Mouse (Mus musculus): ENCODE results near the gene Iqsec1.

Gene Iqsec1

DNA sequence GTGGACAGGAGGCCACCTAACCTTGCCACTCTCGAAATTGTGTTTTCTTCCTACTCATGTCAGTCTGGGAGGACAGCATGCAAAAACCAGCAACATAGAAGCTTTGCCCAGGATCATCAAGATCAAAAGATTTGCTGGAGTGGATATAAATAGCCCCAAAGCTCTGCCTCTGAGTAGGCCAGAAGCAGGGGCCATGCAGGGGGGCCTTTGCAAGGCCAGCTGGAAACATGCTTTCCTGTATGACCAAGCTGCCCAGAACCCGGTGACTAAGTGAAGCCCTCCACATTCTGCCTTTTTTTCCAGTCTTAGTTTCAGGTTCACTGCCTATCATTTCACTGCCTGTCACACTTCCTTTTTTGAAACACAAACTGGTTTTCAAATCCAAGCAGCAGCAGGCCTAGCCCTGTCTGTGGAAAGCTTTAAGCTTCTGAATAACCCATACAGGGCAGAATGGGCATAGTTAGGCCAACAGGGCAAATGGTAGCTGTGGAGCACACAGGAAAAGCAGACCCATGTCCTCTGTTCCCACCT lies 19.1 kb downstream of the Iqsec1 start:
- DNase-seq (ENCODE audit: low read depth, low spot score): no peak

DNA sequence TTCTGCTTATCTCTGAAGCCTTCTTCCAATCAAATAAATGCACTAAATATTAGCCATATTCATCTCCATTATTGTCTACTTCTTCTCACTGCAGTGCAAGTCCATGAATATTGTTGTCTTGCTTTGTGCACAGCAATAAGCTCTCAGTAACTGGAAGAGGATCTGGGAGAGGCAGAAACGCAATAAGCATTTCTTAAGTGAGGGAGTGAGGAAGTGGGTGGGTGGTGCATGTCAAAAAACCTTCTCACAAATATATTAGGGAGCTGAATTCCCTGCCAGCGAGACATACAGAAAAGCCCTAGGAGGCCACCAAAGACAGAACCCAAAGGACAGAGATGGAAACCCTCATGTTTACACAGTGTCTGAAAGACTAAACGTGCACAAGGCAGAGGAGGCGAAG lies 35.1 kb downstream of the Iqsec1 start:
- DNase-seq (ENCODE audit: low read depth, low spot score): no peak

DNA sequence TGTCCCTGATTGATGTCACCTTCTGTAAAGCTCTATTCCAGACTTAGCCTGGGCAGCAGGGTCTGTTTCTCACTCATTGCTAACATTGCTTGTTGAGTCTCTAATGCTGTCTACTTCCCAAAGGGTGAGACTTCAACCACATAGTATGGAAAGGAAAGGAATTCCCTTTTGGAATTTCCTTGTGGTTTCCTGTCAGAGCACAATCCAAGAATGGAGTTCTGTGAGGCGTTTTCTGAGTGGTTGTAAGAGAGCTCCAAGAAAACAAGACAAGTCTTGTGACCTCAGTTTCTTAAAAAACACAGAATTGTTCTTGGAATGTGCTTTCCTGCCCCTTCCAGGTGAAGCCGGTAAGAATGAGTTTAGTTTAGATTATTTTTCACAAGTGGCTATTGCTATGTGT lies 37.5 kb downstream of the Iqsec1 start:
- DNase-seq (ENCODE audit: low read depth, low spot score): no peak

DNA sequence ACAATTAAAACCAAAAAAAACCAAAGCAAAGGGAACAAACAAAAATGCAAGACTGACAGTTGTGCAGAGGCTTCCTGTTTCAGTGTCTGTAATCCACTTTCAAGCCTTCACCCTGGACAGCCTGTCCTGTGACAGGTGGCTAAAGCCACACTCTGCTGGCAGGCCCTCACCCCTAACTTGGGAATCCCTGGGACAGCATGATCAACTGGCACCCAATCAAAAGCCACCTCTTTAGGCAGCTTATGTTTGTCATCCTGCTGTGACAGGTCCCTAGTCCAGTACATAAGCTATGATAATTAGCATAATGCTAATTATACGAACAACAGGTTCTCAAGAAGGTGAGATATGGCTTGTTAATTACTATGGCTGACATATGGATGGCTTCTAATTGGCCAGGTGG lies 40.4 kb downstream of the Iqsec1 start:
- no peak for DNase-seq (ENCODE audit: low read depth, low spot score)

DNA sequence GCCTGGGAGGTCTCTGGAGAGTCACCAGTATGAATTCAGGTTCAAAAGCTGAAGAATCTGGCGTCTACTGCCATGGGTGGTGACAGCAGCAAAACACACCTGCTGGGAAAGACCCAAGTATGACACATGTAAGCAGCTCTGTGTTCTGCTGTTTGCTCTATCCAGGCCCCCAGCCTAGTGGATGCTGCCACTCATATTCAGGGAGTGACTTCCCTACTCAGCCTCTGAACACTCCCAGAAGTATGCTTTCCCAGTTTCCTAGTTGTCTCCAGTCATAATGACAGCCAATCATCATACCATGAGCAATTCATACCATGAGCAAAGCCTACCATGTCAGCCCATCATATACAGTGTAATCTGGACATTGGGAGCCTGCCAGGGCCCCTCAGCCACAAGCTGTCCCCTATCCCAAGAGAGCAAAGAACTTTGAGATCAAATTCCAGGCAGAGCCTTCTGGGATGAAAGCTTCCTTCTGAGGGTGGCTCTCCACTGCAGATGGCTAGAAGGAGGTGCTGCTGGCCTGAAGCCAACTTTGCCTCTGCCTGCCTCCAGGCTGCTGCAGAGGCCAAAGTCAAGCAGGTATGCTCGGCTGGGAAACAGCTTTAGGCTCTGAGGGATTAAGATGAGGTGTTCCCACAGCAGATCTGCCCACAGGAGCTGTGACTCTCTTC lies 42.8 kb downstream of the Iqsec1 start:
- DNase-seq (ENCODE audit: low read depth, low spot score): no peak

DNA sequence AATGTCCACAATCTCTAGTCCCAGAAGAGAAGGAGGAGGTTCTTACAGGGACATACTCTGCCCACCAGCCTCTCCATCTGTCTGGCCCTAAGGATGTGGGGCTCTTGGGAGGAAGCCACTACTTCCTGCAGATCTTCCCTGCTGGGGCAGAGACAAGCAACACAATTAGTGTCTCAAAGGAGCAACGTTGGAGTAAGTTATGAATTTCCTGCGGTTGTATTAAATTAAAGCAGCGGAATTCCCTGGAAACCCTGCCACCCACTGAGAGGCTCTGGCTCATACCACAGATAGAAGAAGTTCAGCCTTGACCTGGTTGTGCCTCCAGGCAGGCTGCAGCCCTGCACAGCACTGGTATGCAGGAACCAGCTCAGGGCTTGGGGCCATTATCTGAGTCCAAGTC lies 47.2 kb downstream of the Iqsec1 start:
- DNase-seq (ENCODE audit: low read depth, low spot score): no peak

DNA sequence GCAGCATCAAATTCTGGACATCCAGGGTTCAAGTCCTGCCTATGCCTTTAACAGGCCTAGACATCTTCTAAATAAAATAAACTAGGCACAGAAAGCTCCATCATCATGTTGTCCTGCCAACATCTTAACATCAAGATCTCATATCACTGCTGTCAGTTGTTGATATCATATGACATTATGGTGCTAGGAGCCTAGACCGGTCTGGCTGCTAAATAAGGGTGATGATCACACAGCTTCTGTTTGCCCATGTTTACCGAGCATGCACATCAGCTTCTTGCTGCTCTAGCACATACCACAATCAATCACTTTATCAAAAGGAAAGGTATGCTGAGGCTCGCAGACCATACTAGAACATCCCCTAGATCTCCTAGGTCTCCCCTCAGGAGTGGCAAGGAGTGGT lies 54.8 kb downstream of the Iqsec1 start:
- DNase-seq (ENCODE audit: low read depth, low spot score): no peak

DNA sequence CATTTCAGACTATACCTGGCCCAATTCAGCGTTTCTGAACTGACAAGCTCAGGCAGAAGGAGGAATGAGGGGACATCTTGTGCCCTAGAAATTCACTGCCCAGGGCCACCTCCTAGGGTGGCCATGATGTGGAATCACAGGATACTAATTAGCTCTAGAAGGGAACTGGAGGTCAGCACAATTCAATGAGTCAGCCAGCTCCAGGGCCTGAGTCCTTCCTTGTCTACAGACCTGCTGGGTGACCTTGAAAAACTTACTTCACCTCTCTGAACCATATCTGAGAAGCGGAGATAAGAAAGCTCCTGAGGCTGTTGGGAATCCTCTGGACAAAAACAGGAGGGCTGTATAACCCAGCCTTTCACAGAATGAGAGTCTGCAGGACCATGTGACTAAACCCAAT lies 59.7 kb downstream of the Iqsec1 start:
- no peak for DNase-seq (ENCODE audit: low read depth, low spot score)

DNA sequence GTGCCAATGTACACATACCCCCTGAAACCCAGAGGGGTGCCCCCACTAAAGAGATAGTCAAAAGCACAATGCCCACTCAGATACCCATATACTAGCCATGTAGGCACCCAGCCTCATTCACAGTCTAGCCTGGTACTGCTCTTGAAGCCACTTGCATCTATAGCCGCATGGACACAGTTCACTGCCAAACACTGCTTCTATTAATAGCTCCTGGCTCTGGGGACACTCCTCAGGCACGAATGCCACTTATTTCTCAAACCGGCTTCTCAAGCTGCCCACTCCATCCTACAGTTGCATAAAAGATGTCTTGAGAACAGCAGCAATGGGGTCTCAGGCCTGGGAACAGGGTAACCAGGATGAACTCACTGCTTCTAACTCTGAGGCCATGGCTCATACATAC lies 63.0 kb downstream of the Iqsec1 start:
- no peak for DNase-seq (ENCODE audit: low read depth, low spot score)

DNA sequence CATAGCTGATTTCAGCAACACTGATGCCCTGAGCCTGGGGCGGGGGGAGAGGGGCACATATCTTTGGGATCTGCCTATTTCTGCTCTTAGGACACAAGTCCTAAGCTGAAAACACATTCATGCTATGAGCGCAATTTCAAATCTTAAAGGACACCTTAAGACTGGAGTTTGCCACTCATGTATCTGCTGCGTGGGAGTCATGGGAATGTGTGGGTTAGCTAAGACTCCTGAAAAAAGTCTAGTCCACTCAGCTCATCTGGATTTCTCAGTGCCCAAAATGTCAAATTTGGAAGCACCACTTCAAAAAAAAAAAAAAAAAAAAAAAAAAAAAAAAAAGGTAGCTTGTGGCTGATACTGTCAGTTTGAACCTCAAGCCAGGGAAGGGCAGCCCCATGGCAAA lies 63.7 kb downstream of the Iqsec1 start:
- DNase-seq (ENCODE audit: low read depth, low spot score): no peak

DNA sequence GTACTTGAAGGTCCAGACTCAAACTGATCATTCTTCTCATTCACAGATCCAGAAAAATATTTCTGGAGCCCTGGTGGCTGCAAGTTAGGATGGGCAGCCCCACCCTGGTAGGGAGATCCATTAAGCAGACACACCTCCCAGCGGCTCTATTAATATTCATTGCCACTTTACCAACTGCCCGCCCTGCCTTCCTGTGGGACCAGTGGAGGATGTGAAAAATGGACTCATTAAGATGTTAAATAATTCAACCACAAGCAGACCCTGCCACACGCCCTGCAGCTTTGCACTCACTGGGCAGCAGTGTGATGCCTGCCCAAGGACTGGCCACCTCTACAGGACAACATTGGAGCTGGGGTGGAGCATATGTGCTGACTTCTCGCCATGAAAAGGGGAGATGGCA lies 64.1 kb downstream of the Iqsec1 start:
- peak; percentile 44 for DNase-seq (ENCODE audit: low read depth, low spot score)

DNA sequence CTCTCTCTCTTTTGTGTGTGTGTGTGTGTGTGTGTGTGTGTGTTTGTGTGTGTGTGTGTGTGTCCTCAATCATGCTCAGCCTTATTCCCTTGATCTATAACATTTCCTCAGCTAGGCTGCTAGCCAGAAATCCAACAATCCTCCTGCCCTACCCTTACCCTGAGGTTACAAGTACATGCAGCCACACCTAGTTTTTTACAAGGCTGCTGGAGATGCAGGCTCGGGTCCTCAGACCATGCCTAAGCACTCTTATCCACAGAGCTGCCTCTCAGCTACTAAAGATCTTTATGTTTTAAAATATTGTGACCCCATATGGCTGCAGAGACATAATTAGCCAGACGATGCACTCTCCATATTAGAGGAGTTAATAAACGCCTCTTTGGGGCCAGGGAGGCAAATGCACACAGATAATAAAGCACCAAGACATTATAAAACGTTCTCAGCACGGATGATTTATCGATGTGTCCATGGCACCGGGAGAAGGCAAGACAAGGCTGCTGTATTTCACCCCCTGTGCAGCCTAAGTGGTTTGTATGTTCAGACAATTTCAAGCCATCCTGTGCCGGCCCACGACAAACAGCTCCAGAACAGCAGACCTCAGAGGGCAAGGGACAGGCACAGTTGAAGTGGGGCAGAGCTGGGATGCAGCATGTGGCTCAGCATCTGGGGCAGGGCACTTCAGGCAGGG lies 67.1 kb downstream of the Iqsec1 start:
- DNase-seq (ENCODE audit: low read depth, low spot score): peak; percentile 39

DNA sequence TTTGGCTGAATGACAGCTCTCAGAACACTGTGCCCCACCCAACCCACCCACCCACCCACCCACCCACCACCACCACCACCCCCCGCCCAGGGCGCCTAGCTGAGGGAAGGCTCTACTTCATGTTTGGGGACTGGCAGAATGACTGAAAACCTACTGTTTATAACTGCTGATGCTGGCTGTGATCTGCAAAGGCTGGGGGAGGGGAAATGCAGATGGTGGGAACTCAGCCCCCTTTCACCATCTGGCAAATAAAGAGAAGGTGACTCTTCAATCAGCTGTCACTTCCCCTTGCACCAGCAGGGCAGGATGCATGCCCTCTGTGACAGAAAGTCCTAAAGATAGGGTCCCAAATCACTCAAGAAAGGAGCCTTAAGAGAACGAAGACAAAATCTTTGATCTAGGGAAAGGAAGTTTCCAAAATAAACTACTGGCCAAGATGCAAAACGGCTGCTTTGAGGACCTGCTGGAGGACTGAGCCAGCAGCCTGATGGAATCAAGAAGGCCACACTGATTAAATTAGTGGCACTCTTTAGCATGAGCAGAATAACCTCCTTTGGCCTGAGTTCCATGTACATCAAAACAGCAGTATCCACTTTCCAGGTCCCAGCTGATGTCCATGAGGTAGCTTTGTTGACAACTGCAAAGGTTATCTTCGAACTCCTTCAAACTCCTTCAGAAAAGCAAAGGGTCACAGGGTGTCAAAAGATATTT lies 67.8 kb downstream of the Iqsec1 start:
- peak; percentile 48 for DNase-seq (ENCODE audit: low read depth, low spot score)

DNA sequence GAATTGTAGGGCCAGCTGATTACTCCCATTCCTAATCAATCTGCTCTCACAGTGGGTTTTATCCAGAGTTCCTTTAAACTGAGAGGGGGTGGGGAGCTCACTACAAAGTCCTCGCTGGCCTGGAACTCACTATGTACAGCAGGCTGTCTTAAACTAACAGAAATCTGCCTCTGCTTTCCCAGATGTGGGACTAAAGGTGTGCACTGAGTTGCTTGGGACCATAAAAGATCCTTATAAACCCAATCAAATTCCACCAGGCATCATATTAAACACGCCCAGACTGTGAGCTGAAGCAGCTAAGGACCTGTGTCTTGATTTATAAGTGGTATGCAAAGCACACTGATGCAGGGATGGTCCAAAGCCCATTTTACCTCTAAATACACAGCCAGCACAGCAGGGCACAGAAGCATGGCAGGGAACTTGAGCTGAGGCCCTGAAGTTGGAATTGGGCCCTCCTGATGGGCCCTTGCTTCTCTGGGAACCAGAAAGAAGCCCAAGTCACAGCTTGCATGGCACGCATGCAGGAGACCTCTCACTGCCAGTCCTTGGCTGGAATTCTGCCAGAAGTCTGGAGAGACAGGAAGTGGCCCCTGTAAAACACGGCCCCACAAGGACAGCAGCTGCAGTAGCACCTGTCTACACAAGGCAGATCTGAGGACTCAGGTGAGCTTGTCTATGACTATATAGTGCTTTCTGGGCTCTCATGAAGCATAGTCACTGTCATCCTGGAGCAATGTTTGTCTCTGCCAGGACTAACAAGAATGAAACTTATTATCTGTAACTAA lies 68.7 kb downstream of the Iqsec1 start:
- DNase-seq (ENCODE audit: low read depth, low spot score): no peak

DNA sequence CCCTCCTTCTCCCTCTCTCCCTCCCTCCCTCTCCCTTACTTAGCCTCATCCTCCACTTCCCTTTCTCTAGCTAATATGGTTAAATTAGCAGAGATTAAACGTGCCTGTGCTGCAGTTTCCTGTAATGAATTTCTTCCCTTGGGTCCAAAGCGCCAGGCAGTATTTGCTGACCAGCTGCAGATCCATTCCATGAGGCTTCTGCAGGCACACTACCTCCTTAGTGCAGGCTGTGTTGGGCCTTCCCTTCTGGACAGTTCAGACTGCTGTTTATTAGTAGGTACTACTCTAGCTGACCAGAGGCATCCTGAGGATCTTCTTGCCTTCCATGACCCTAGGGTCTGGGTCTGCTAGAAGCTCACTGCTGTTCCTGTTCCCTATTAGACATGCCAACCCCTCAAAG lies 72.9 kb downstream of the Iqsec1 start:
- no peak for DNase-seq (ENCODE audit: low read depth, low spot score)

DNA sequence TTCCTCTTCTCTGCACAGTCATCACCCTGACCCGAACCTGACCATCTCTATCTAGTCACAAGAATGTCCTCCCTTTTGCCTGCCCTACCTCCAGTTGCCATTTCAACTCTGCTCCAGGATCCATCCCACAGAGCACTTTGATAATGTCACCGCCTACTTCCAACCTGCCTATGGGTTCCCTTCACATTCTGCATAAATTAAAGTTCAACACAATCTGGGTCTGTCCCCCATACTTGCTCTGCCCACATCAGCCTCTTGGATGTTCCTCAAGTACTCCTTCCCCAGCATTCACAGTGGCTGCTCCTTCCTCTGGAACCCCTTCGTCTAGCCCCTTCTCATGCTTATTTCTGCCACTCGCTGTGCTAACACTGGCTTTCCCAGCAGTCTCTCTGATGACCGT lies 74.7 kb downstream of the Iqsec1 start:
- DNase-seq (ENCODE audit: low read depth, low spot score): no peak

DNA sequence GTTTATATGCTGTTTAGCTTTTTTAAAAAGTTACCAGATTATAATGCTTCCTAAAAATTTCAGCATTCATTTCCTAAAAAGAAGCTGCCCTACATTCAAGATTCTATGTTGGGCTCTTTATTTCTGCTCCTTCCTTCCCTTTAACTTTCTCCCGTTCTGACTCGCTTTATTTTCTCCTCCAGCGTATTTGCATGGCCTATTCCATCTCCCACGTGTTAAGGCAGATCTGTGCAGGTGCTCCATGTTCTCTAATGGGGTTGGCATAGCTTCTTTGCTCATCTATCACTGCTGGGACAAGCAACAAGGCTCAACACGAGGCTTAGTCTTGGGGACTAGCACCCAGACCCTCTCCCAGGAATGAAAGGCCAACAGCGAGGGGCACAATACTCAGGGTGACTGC lies 75.7 kb downstream of the Iqsec1 start:
- DNase-seq (ENCODE audit: low read depth, low spot score): no peak

DNA sequence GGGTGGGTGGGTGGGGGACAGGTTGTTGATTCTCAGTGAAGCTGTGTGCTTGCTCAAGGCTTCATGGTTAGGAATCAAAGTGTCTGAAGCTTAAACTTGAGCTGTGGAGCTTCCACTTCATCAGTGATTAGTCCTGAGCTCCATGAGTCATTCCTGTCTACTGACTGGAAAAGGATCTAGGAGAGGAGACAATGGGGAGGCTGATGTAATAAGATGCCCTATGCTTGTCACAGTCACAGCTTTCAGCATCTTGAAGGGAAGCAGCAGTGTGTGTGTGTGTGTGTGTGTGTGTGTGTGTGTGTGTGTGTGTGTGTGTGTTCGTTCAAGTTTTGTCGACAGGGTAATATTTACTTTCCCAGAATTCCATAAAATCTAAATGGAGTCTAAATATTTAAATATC lies 84.3 kb downstream of the Iqsec1 start:
- no peak for DNase-seq (ENCODE audit: low read depth, low spot score)

DNA sequence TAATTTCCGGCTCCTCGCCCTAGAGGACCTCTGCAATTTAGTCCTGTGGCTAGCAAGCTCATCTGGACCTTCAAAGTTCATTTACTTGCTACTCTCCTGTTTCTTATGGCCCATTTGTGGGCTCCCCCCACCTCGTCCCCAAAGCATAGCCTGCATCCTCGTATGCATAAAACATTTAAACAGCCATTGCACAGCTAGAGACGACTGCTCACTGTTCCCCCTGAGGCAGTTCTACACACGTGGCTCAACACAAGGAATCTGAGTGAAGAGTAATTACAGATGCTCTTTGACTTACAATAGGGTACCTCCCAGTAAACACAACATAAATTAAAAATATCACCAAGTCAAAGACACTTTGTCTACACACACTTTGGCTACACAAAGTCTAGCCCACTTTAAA lies 88.2 kb downstream of the Iqsec1 start:
- DNase-seq (ENCODE audit: low read depth, low spot score): no peak

DNA sequence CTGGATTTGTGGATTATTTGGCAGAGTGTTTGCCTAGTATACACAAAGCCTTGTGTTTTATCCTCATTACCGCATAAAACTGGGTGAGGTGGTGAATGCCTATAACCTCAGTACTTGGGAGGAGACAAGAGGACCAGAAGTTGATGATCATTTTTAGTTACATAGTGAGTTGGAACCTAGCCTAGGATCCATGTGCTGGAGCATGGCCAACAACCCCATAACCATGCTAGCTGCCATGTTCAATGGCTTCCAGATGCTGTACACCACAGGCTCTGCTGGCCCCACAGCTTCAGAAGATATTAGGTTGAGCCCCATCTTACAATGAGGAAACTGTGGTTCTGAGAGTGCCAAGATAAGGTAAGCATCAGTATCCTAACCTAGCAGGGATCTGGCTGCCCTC lies 89.2 kb downstream of the Iqsec1 start:
- DNase-seq (ENCODE audit: low read depth, low spot score): no peak

DNA sequence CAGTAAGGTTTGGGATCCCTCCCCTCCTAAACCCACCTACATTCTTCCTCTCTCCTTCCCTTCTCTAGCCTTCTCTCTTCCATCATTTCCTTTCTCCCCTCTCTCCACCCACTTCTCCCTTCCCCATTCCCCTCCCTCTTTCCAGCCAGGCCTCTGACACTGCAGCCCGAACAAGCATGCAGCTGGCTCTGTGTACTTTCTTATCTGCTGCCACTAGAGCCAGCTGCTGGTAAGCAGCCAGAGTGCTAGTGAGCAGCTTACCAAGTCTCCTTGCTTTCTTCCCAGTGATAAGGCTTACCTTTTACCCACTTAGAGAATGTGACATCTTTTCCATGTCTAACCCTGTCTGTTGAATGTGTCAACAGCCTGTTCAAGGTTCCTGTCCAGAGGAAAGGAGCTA lies 90.4 kb downstream of the Iqsec1 start:
- no peak for DNase-seq (ENCODE audit: low read depth, low spot score)

DNA sequence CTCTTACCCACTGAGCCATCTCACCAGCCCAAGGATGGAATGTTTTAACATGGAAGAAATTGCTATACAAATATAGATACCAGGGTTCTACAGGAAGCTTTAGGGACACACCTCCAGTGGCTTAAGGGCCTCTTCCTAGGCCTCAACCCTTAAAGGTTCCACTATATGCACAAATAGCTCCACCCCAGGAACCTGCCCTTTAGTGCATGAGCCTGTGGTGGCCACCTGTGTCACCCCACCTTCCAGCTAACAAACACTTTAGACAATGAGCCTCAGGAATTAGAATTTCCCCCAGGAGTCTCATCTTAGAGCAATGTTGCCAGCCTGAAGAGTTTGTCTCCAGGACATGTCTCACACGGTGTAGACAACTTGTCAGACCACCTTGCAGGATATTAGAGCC lies 96.1 kb downstream of the Iqsec1 start:
- DNase-seq (ENCODE audit: low read depth, low spot score): no peak

Data from mesoderm, embryonic 11.5 days (tissue).